Mouse (Mus musculus) cerebellum, adult 9-10 months (tissue): ENCODE measurements around the gene Lamb3.

Experiments
- DNase-seq: peaks from one replicate; pipeline ENCODE4 v3.0.0; 2022

Gene Lamb3

DNA sequence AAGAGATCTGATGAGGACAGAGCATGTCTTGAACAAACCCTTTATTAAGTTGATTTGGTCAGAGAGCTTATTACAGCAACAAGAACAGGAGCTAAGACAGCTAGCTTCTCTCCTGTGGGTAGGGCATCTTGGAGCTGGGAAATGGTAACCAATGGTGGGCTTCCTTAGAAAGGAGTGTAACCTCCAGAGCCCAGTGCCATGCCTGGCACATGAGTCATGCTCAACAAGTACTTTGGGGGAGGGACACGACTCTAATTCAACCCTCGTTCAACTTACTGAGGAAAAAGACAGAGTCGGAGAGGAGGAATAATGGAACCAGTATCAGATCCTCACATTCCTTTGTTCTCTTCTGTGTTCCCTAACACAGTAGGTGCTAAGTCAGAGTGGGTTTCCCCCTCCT is 112.2 kb downstream of the Lamb3 start:
- DNase-seq: no peak

DNA sequence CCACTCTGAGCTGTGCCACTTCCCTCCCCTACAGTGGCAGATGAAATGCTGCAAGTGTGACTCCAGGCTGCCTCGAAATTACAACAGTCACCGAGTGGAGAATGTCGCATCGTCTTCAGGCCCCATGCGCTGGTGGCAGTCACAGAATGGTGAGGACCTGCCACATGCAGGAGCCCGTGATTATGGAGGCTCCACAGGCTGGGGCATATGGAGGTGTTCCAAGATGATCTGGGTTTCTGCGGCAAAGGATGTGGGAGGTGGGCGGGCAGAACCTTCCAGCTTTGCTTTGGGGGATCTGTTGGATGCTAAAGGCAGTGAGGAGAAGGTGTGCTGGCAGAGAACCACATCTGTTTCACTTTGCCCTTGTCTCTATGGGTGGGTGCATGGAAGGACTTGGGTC is 112.9 kb downstream of the Lamb3 start:
- no peak for DNase-seq

DNA sequence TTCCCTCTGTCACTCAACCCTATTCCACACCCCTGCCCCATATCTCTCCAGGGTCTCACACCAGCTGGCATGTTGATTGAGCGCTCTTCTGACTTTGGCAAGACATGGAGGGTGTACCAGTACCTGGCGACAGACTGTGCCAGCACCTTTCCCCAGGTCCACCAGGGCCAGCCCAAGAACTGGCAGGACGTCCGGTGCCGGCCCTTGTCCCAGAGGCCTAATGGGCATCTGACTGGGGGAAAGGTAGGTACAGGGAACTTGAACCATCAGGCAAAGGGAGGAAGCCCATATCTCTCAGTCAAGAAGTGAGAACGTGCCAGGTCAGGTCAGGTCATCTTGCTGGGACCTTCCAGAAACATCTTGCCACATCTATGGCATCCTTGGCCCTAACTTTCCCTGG is 116.2 kb downstream of the Lamb3 start:
- no peak for DNase-seq

DNA sequence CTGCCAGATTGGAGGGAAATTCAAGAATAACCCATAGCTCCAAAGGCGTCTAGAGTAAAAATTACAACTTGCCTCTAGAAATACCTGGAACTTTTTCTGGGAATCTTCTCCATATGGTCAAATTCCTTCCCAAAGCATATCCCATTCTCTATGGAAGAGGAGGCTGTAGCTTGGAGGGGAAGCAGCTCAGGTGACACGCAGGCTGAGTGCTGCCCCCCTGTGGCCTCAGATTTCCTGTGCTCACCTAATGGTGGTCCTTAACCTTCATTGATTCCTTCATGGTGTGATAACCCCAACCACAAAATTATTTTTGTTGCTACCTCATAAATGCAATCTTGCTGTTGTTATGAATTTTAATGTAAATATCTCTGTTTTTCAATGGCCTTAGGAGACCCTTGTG is 116.7 kb downstream of the Lamb3 start:
- no peak for DNase-seq

DNA sequence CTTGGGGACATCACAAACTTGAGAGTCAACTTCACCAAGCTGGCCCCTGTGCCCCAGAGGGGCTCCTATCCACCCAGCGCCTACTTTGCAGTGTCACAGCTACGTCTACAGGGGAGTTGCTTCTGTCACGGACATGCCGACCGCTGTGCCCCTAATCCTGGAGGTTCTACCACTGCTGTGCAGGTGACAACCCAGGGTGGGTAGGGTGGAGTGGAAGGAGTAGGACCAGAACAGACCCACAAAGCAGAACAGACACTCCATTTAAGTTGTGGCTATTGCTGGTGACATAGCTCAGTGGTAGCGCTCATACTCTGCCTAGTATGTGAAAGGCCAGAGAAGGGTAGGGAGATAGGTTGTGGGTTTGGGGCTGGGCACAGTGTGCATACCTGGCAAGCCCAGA is 118.4 kb downstream of the Lamb3 start:
- DNase-seq: no peak

DNA sequence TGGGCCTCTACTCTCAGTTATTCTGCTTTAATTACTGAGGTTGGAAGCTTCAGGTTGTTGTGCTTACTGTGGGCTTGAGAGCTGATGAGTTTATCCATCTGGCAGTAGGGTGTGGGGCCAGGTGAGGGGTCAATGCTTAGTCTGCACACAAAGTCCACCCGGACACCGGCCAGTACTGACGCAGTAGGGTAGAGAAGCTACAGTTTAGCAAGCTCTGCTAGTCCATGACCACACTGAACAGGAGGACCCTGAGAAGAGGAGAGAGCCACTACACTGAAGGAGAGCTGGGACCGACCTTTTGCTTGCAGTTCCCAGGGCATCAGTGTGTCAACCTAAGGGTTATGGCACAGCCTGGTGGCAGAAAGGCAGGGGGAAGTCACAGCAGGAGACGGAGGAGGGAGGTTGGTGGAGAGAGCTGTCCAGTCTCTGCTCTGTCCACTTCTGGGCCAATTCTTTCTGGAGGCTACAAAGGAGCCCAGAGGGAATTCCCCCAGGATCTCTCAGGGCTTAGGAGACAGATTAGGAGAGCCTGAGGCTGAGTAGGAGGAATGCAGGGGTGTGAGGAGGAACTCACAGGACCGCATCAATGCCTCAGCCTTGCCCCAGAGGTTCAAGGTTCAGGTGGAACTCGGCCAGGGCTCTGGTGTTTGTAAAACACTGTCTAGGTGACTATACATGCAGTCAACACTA is 119.1 kb downstream of the Lamb3 start:
- DNase-seq: no peak

DNA sequence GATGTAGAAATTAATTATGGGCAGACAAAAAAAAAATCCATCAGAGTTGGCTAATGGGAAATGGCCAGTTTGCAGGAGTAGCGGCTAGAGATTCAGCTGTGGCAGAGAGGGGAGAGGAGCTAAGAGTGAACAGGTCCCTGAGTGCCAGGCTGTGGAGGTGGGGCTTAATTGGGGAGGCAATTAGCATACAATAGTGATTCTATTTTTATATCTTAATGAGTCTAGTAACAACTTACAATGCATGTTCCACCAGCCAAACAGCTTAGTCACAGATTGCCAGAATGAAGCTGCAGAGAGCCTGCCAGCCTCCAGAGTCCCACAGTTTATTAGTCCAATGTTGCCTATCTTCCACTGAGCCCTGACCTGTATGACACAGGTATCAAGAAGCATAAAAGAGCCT is 119.7 kb downstream of the Lamb3 start:
- no peak for DNase-seq

DNA sequence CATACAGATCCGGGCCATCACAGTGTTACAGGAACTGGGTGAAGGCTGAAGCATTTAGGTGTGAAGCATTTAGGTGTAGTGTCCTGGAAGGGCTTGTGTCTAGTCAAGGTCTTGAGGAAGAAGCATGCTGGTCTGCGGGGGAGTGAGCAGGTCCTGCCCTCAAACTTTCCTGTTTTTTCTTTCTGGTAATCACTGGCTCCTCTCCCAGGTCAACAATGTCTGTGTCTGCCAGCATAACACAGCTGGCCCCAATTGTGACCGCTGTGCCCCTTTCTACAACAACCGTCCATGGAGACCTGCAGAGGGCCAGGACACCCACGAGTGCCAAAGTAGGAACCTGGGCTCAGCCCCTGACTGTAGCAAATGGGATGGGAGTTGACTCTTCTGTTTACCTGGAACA is 120.2 kb downstream of the Lamb3 start:
- DNase-seq: no peak

DNA sequence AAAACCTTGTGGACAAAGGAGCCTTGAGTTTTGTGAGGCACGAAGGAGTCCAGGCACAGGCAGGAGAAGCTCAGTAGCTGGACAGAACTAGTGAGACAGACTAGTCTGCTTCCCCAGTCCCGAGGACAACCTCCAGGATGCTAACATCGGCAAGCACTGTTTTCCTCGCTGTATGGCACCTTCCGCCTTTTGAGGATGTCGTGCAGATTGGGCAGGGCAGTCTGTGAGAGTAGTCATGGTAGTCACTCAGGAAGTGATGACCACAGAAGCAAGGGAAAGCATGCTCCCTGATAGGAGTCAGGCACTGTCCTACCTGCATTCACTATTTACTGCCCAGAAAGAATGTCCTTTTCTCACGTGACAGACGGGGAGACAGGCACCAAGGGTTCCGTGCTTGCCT is 122.1 kb downstream of the Lamb3 start:
- DNase-seq: no peak

DNA sequence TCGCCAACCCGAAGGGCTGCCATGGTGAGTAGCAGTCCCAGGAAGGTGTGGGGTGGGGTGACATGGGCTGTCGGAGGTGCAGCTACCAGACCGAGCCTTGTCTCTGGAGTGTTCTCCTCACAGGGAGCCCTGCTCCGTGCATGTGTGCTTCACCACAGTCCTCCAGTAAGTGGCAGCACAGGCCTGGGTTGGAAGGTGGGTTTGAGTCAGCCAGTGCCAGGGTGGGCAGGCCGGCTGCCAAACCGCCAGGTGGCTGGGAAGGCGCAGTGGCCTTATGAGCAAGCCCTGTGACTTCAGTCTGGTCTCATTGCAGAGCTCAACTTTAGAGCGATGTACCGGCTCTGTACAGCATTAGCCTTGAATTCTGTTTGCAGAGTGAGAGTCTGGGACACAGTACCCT is 122.7 kb downstream of the Lamb3 start:
- DNase-seq: peak; percentile 99

DNA sequence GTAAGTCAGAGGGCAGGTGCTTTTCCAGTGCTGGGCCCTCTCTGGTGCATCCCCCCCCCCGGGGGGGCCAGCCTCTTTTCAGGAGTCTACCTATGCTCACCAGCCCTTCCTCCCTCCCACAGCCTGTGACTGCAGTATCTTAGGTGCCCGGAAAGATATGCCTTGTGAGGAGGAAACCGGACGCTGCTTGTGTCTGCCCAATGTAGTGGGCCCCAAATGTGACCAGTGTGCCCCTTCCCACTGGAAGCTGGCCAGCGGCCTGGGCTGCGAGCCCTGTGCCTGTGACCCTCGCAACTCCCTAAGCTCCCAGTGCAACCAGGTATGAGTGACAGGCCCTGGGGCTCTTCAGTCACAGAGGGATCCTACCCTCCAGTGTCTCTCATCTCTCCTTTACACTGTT is 123.1 kb downstream of the Lamb3 start:
- no peak for DNase-seq

DNA sequence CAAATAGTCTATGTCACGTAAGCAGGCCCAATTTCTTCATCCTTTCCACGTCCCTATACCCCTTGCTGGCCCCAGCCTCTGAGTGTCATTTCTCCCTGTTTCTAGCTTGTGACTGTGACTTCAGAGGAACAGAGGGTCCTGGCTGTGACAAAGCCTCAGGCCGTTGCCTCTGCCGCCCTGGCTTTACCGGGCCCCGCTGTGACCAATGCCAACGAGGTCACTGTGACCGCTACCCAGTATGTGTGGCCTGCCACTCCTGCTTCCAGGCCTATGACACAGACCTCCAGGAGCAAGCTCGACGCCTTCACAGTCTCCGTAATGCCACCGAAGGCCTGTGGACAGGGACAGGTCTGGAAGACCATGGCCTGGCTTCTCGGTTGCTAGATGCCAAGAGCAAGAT is 124.5 kb downstream of the Lamb3 start:
- DNase-seq: no peak

DNA sequence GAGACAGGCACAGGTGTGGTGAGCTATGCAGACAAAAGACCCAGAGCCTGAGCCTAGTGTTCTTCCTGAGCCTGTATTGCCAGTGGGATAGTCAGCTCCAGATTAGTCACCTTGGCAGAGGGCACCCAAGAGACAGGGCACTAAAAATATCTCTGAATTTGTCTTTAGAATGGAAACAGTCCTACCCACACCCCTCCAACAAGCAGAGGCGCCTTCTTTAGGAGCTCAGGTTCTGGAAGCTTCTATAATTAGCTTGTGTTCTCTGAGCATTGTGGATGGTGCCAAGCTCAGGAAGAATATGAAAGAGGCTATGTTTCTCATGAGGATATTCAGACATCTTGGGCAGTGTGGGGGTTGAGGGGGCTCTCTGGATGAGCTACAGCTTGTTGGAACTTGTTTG is 125.2 kb downstream of the Lamb3 start:
- DNase-seq: no peak

DNA sequence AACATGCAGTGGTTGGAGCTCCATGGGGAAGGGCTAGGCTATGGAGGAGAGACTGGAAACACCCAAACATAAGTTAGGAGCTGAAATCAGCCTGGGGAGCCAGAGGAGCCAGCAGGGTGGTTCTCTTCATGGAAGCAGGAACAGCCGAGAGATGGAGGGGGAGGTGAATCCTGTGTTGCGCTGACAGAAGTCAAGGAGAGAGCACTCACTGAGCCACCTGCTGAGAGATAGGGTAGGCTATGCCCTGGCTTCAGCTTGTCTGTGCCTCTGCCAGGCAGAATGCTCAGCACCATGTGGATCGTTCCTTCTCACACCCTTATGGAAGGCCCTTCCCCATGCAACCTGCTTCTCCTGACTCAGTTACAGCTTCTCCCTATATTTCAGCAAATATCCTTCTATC is 126.3 kb downstream of the Lamb3 start:
- DNase-seq: no peak

DNA sequence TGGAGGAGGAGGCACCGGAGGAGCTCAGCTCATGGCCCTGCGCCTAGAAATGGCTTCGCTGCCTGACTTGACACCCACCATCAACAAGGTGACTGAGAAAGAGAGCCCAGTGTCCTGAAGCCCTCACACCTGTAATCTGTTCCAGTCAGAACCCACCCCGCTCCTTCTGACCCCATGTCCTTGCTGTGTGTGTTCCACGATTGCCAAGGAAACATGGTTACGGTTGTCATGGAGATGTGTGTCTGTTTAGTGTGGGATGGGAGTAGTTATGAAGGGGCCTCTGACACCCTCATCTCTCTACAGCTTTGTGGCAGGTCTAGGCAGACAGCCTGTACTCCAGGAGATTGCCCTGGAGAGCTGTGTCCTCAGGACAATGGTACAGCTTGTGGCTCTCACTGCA is 127.0 kb downstream of the Lamb3 start:
- DNase-seq: no peak

DNA sequence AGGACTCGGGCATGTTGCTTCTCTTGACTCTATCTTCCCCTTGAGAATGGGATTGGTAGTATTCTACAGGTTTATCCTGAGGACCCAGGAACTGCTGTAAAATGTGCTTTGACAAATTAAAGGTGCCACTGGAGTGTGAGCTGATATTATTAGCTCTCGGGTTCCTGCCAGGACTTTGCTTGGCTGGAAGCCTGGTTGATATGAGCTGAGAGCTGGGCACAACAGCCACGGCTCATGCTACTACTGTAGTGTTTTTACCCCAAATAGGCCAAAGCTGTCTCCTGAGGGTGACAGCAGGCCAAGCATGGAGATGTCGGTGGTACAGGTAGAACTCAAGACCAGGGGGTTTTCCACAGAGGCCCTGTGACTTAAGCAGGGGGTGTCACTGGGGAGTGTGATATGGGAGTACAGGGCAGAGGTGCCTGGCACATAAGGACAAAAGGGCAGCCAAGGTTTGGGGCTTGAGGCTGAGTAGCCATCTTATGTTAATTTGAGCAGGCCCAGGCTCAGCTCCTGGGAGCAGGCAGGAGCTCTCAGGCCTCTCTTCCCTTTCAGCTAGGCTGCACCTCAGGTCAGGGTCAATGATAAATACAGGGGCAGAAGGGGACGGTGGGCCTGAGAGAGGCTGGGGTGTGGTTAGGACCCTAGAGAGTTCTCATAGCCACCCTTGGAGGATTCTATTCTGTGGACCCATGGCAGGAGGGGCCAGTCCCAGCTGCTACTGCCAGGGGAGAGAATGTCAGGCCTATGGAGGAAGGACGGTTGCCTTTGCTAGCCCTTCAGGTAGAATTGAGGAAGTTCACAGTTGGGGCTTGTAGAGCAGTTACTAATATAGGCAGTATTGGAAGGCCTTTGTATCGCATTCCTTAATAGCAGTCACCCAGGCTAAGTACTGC is 128.9 kb downstream of the Lamb3 start:
- DNase-seq: peak; percentile 79

DNA sequence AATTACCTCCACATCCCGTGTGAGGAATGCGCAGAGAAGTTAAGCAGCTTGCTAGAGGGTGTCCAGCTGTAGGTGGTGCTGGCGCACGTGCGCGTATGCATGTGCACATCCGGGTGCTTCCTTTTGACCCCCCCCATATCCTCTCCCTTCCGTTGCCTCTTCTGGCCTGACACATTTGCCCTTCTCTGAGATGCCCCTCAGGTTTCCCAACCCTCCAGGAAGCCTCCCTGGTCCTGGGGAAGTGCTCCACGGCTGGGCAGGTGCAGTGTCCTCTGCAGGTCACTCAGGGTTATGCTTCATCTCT is 129.5 kb downstream of the Lamb3 start:
- no peak for DNase-seq

DNA sequence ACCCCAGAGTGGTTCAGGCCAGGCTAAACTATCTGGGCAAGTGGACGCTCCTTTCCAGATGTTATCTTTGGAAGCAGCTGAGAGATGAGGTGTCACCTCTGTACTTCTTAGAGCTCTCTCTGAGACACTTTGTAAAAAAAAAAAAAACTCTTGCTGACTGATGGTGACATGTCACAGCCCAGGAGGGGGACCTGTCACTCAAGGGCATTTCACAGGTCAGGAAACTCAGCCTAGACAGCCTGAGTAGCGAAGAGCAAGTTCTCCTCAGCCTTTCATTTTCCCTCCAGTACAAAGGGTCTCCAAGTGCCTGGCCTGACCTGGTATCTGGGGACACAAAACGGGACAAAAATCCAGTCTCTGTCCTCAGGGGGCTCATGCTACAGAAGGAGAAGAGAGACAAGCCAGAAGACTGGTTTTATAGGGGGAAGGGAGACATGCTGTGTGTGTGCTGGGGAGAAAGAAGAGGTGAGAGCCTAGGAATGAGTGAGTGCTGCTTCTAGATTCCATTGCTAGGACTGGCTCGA is 130.3 kb downstream of the Lamb3 start:
- DNase-seq: no peak

DNA sequence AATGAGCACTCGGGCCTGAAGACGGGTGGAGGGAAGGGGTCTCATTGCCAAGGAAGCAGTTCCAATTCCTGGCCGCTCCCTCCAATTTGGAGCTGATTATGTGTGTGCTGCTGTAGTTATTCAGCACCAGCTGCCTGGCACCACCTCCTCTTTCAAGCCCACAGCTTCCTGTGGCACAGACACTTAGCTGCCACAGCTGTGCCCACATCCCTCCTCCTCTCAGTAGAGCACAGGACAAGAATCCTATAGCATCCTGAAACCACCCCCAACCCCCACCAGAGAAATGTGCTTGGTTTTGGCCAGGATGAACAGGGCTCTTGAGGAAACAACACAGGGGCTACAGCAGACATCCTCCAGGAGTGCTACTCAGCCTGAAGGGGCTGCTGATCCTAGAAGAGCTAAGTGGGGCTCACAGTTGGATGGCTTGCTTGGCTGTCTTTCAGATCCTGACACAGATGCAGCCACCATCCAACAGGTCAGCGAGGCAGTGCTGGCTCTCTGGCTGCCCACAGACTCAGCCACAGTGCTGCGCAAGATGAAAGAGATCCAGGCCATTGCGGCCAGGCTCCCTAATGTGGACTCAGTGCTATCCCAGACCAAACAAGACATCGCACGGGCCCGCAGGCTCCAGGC is 131.0 kb downstream of the Lamb3 start:
- DNase-seq: no peak

DNA sequence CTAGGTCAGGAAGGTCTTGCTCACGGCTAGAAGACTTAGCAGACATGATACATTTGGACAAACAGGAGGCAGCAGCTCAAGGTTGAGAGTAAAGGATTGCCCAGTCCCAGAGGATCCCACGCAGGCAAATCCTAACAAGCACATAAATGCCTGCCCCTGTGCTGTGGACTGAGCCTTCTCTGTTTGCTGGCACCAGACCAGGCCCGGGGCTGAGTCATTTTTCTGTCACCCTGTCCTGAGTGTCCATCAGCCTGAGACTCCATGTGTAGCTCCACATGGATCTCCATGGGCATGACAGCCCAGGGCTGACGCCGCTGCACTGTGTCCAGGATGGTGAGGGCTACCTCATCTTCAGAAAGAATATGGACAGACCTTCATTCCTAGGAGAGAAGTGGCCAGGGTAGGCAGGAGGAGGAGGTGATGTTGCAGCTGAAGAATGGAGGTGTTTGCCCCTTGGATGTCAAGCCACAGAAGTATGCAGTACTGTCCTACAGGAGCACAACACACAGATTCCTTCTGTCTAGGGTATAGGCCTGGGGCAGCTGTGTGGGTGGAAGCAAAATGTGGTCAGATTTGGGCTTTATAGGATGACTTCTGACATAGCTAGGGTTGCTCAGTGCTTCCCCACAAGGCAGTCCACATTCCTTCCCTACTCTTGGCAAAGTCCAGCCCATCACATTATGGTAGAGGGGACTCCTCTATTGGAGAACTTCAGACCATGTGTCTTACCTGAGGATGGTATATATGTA is 134.9 kb downstream of the Lamb3 start:
- no peak for DNase-seq

DNA sequence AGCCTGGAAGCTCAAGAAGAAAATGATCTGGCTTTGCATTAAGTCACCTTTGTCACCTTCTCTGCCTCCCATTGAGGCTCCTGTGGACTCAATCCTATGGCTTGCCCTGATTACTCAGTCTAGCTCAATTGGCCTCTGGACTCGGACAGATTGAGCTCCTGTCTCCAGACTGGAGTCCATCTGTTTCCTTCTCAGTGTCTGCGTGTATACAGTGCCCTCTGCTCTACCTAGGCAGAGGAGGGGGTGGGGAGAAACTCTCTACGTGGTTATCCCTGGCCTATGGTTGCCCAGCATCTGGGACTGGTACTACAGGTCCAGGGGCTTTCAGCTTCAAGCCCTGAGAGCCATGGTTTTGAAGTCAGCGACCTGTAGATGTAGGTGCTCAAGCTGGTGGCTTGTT is 136.4 kb downstream of the Lamb3 start:
- DNase-seq: peak; percentile 90

DNA sequence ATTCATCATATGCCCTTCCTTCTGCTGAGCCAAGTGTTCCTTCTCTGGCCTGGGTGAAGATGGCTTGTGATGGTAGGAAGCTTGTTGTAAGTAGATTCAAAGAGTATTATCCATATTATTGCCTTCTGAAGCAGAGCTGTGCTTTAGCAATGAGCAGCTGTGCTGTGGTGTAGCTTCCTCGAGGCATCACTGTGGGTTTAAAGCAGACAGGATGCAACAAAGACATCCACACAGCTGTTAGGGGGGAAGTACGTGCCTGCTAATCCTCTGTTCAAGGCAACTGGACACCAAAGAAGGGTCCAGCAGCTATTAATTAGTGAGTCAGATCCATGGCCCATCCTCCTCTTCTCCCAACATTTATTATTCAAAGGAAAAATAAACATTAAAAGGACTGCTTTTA is 137.5 kb downstream of the Lamb3 start:
- DNase-seq: no peak

DNA sequence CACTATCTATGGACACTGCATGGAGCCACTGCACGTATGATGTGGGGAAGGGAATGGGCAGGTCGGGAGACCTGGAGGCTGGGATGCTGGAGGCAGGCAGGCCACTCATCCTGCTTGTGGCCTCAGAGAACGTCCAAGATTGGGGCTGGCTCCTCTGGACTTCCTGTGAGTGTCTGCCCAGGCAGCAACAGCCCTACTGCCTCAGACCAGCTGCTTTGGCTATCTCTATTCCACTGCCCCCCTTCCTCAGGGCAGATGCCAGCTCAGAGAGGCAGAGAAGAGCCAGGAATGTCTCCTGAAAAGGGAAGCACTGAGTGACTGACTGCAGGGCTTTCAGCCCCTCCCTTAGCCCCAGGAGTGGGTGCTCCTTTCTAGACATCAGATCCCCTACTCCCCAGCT is 139.4 kb downstream of the Lamb3 start:
- DNase-seq: no peak
